Mouse (Mus musculus) bone marrow, adult 2 months (tissue): ENCODE results near the gene Tfeb.

Experiments
- CTCF ChIP-seq: fragments of 200-500 bp; IDR thresholded peaks from 2 replicates; pipeline ENCODE4 v1.5.1; 2011; ENCODE audit warnings: low read length, control low read depth; ENCODE audit not compliant: control insufficient read depth, insufficient read depth
- POLR2A ChIP-seq: fragments of 200-500 bp; IDR thresholded peaks from 2 replicates; pipeline ENCODE4 v1.6.1; 2011; ENCODE audit warnings: low read depth, mild to moderate bottlenecking, control low read depth, low read length, borderline replicate concordance; ENCODE audit not compliant: control insufficient read depth

- TF ChIP-seq POLR2A = no peak
- TF ChIP-seq CTCF = no peak
Observed at GRCm38 (mm10) chr17:47712889-47713571, 23.8 kb upstream of the Tfeb start.
